9 mouse cellular contexts compared by ENCODE assay signal in genomic region chr5:73257723-73258122, GRCm38 (mm10). TPM values are rescaled to one million over a fixed set of nuclear protein-coding genes. Genes with fewer than 3 reads are reported as not detected.
DNase-seq lines count a peak whose midpoint lies in the region; ATAC-seq and TF ChIP-seq lines count a peak whose summit lies in the region.
"Had no signal": no experiment of that assay in that cellular context is flagged by ENCODE, and none has a peak within 500 bp of the region (broad histone marks: within the 10 kb centered on the region; RNA-seq: fewer than 3 reads in every experiment).

No protein-coding gene starts in this region.

- TF ChIP-seq CTCF in ES-Bruce4 (IDR thresholded peaks at IDR 0.05; ENCODE audit: low read depth, low read length), result no peak

- H3K4me1 ChIP-seq in heart, embryonic 13.5 days, result peaks cover 29% of the 10 kb centered on the region
- no peaks in the 10 kb centered on the region for H3K4me1 ChIP-seq in ES-Bruce4 (ENCODE audit: control insufficient read depth, insufficient read depth, low read length)
- H3K4me1 ChIP-seq in forebrain, embryonic 15.5 days, result peaks cover 32% of the 10 kb centered on the region
- H3K4me1 ChIP-seq in liver, embryonic 13.5 days (replicated peaks), result peaks cover 43% of the 10 kb centered on the region

- peak overlapping the region; percentile 76; the same call in 1 of the 2 replicates for H3K27ac ChIP-seq in heart, embryonic 13.5 days (replicated peaks)
- no peak overlapping the region for H3K27ac ChIP-seq in ES-Bruce4 (ENCODE audit: insufficient read depth, low read length)
- no peak overlapping the region for H3K27ac ChIP-seq in forebrain, embryonic 15.5 days (replicated peaks)
- H3K27ac ChIP-seq in liver, embryonic 13.5 days, result peak overlapping the region; percentile 80; the same call in 1 of the 2 replicates

- no peak for TF ChIP-seq EP300 in ES-Bruce4 (IDR thresholded peaks at IDR 0.05; ENCODE audit: insufficient read depth, low read depth, low read length)

- H3K36me3 ChIP-seq in heart, embryonic 13.5 days, result no peaks in the 10 kb centered on the region
- no peaks in the 10 kb centered on the region for H3K36me3 ChIP-seq in ES-Bruce4 (ENCODE audit: control insufficient read depth, insufficient read depth, low read length, poor library complexity, severe bottlenecking)
- no peaks in the 10 kb centered on the region for H3K36me3 ChIP-seq in forebrain, embryonic 15.5 days
- H3K36me3 ChIP-seq in liver, embryonic 13.5 days, result no peaks in the 10 kb centered on the region

- ATAC-seq in heart, embryonic 13.5 days (ENCODE audit: extremely low read depth, insufficient number of reproducible peaks, low FRiP score, low TSS enrichment), result no peak
- no peak for ATAC-seq in forebrain, embryonic 15.5 days (replicated peaks)
- ATAC-seq in liver, embryonic 13.5 days (ENCODE audit: low read depth), result no peak

- H3K9ac ChIP-seq in heart, embryonic 13.5 days, result peak overlapping the region; percentile 79
- peak overlapping the region; percentile 63; the same call in 1 of the 2 replicates for H3K9ac ChIP-seq in ES-Bruce4 (ENCODE audit: low read depth, poor library complexity, severe bottlenecking)
- no peak overlapping the region; the same call in 1 of the 2 replicates for H3K9ac ChIP-seq in forebrain, embryonic 15.5 days (replicated peaks)
- peak overlapping the region; percentile 67 for H3K9ac ChIP-seq in liver, embryonic 13.5 days

- TF ChIP-seq POLR2A in ES-Bruce4 (IDR thresholded peaks at IDR 0.05; ENCODE audit: insufficient read depth, low read length), result no peak

- peak overlapping the region; percentile 99 for H3K4me3 ChIP-seq in heart, embryonic 13.5 days
- H3K4me3 ChIP-seq in ES-Bruce4 (ENCODE audit: low read depth, low read length), result no peak overlapping the region
- H3K4me3 ChIP-seq in forebrain, embryonic 15.5 days, result no peak overlapping the region
- peak overlapping the region; percentile 65 for H3K4me3 ChIP-seq in liver, embryonic 13.5 days (replicated peaks)

- peak overlapping the region; percentile 84 for H3K4me2 ChIP-seq in heart, embryonic 13.5 days
- peak overlapping the region; percentile 58; the same call in 1 of the 2 replicates for H3K4me2 ChIP-seq in forebrain, embryonic 15.5 days (replicated peaks)
- H3K4me2 ChIP-seq in liver, embryonic 13.5 days, result peak overlapping the region; percentile 81

- H3K27me3 ChIP-seq in heart, embryonic 13.5 days (replicated peaks), result no peaks in the 10 kb centered on the region
- no peaks in the 10 kb centered on the region; the same call in 1 of the 2 replicates for H3K27me3 ChIP-seq in ES-Bruce4 (ENCODE audit: control insufficient read depth, insufficient read depth, low read length, poor library complexity, severe bottlenecking)
- H3K27me3 ChIP-seq in forebrain, embryonic 15.5 days, result 0 out of 2 replicates have a peak, but pooled peaks cover 2% of the 10 kb centered on the region
- no peaks in the 10 kb centered on the region for H3K27me3 ChIP-seq in liver, embryonic 13.5 days

- 42% methylated on average over 8 of the region's 8 CpGs for WGBS in heart, embryonic 13.5 days
- WGBS in forebrain, embryonic 15.5 days, result 54% methylated on average over 8 of the region's 8 CpGs
- WGBS in liver, embryonic 13.5 days (ENCODE audit: insufficient replicate concordance), result 24% methylated on average over 8 of the region's 8 CpGs

- DNase-seq in heart, adult 9 months (ENCODE audit: low spot score in 2 of 2), result no peak
- DNase-seq in liver, embryonic 13.5 days, result no peak
- no peak for DNase-seq in retina, embryonic 14.5 days (ENCODE audit: low spot score)
- DNase-seq in urinary bladder, postnatal 25 days (ENCODE audit: low spot score), result no peak
- DNase-seq in cerebellum, postnatal 36 days, result no peak
- DNase-seq: kidney, adult 11 months had no signal

- H3K9me3 ChIP-seq in heart, embryonic 13.5 days, result no peaks in the 10 kb centered on the region
- H3K9me3 ChIP-seq in ES-Bruce4 (replicated peaks; ENCODE audit: control insufficient read depth, insufficient read depth, low read length, poor library complexity, severe bottlenecking), result no peaks in the 10 kb centered on the region
- no peaks in the 10 kb centered on the region for H3K9me3 ChIP-seq in forebrain, embryonic 15.5 days
- no peaks in the 10 kb centered on the region for H3K9me3 ChIP-seq in liver, embryonic 13.5 days (replicated peaks)

RNA-seq across cellular contexts. Expression of gene Fryl, which starts 1.3 kb away (rescaled TPM):
- 27.3 and 28.8 TPM in 2 replicates for polyA plus RNA-seq in heart, embryonic 13.5 days (2015; fragmentation: Nextera tagmentation; extraction: Ambion mirVana)
- 94.8 and 101 TPM in 2 replicates for polyA plus RNA-seq in ES-Bruce4 (2011; ENCODE audit: insufficient read depth, insufficient read length, low read depth, missing spikeins)
- polyA plus RNA-seq in forebrain, embryonic 15.5 days (2015; fragmentation: Nextera tagmentation; extraction: Ambion mirVana), result 48.3 and 51.5 TPM in 2 replicates
- polyA plus RNA-seq in liver, embryonic 13.5 days (2015; fragmentation: Nextera tagmentation; extraction: Ambion mirVana), result 44.2 and 44.5 TPM in 2 replicates

RNA-seq across cellular contexts. Expression of gene Ociad1, which starts 34.9 kb away (rescaled TPM):
- polyA plus RNA-seq in heart, embryonic 13.5 days (2015; fragmentation: Nextera tagmentation; extraction: Ambion mirVana), result 220 and 251 TPM in 2 replicates
- polyA plus RNA-seq in ES-Bruce4 (2011; ENCODE audit: insufficient read depth, insufficient read length, low read depth, missing spikeins), result 291 and 334 TPM in 2 replicates
- 267 and 268 TPM in 2 replicates for polyA plus RNA-seq in forebrain, embryonic 15.5 days (2015; fragmentation: Nextera tagmentation; extraction: Ambion mirVana)
- polyA plus RNA-seq in liver, embryonic 13.5 days (2015; fragmentation: Nextera tagmentation; extraction: Ambion mirVana), result 144 and 158 TPM in 2 replicates

Comparison
In these comparisons a context has a peak if more than half of its experiments do, and no peak if none do; other contexts are left out.
1. H3K27ac ChIP-seq: peak in heart, embryonic 13.5 days (single experiment) and liver, embryonic 13.5 days (single experiment); none in ES-Bruce4 (single experiment) and forebrain, embryonic 15.5 days (single experiment).
2. H3K4me3 ChIP-seq: peak in heart, embryonic 13.5 days (single experiment) and liver, embryonic 13.5 days (single experiment); none in ES-Bruce4 (single experiment) and forebrain, embryonic 15.5 days (single experiment).
3. Peak in every context shown above with its lines, with median percentiles within 50 percentile points of each other: H3K4me2 ChIP-seq.